Mouse (Mus musculus) skeletal muscle tissue, adult 2 months (tissue): ENCODE measurements around the gene Blzf1.
A peak's percentile ranks its signal among the peaks of the same experiment; 100 is the strongest.

Experiments used
- DNase-seq: peaks from one replicate; pipeline ENCODE4 v3.0.0-alpha.2; 2012; ENCODE audit warnings: low read depth, low spot score

Blzf1 gene

GRCm38 (mm10) chr1:164307124-164307751 is at the start of gene Blzf1:
Gene Blzf1, minus strand, starts transcription at chr1:164307489.
- peak; percentile 95 for DNase-seq

- DNase-seq, result no peak
These were observed 46.2 kb upstream of the Blzf1 start for GRCm38 (mm10) chr1:164353443-164353842.

GRCm38 (mm10) chr1:164342161-164342560 is 34.9 kb upstream of the Blzf1 start:
- DNase-seq, result no peak

- DNase-seq, result no peak
These were observed 28.6 kb upstream of the Blzf1 start for GRCm38 (mm10) chr1:164335846-164336245.

GRCm38 (mm10) chr1:164335435-164335834 is 28.1 kb upstream of the Blzf1 start:
- no peak for DNase-seq

- no peak for DNase-seq
These were observed 25.3 kb upstream of the Blzf1 start for GRCm38 (mm10) chr1:164332559-164332958.

- no peak for DNase-seq
These were observed 20.5 kb upstream of the Blzf1 start for GRCm38 (mm10) chr1:164327764-164328163.

GRCm38 (mm10) chr1:164326600-164327155 is 19.4 kb upstream of the Blzf1 start:
- DNase-seq, result no peak

- no peak for DNase-seq
These were observed 17.6 kb upstream of the Blzf1 start for GRCm38 (mm10) chr1:164324878-164325277.

- DNase-seq, result no peak
These were observed 16.9 kb upstream of the Blzf1 start for GRCm38 (mm10) chr1:164324221-164324620.

- DNase-seq, result no peak
These were observed 15.8 kb upstream of the Blzf1 start for GRCm38 (mm10) chr1:164322987-164323650.

- DNase-seq, result no peak
These were observed 14.1 kb upstream of the Blzf1 start for GRCm38 (mm10) chr1:164321408-164321807.

GRCm38 (mm10) chr1:164320731-164321130 is 13.4 kb upstream of the Blzf1 start:
- DNase-seq, result no peak

- DNase-seq, result no peak
These were observed 12.4 kb upstream of the Blzf1 start for GRCm38 (mm10) chr1:164319542-164320140.

- DNase-seq, result no peak
These were observed 11.2 kb upstream of the Blzf1 start for GRCm38 (mm10) chr1:164318474-164318873.

- no peak for DNase-seq
These were observed 10.0 kb upstream of the Blzf1 start for GRCm38 (mm10) chr1:164317261-164317660.

GRCm38 (mm10) chr1:164316697-164317096 is 9.4 kb upstream of the Blzf1 start:
- DNase-seq, result peak; percentile 45

- no peak for DNase-seq
These were observed 8.0 kb upstream of the Blzf1 start for GRCm38 (mm10) chr1:164315266-164315665.

- no peak for DNase-seq
These were observed 6.8 kb upstream of the Blzf1 start for GRCm38 (mm10) chr1:164314085-164314484.

- DNase-seq, result no peak
These were observed 633 bp upstream of the Blzf1 start for GRCm38 (mm10) chr1:164307922-164308321.

GRCm38 (mm10) chr1:164303821-164304220 is 3.5 kb downstream of the Blzf1 start, which contains the start of gene Nme7:
Gene Nme7, plus strand, starts transcription at chr1:164304121.
- no peak for DNase-seq

- no peak for DNase-seq
These were observed 5.3 kb downstream of the Blzf1 start for GRCm38 (mm10) chr1:164301949-164302348.

GRCm38 (mm10) chr1:164296473-164296872 is 10.8 kb downstream of the Blzf1 start:
- no peak for DNase-seq
